Mouse (Mus musculus) kidney, adult 2 months (tissue): ENCODE measurements around the gene Gtpbp3.

ENCODE experiments used
- CTCF ChIP-seq: fragments of 200-500 bp; conservative IDR thresholded peaks from 2 replicates; pipeline ENCODE4 v1.5.1; 2011; ENCODE audit warnings: low read depth, mild to moderate bottlenecking, control low read depth, low read length, moderate library complexity, mixed read lengths; ENCODE audit not compliant: insufficient read depth, insufficient read length
- POLR2A ChIP-seq: fragments of 200-500 bp; IDR thresholded peaks from one replicate; pipeline ENCODE4 v1.6.1; 2011; ENCODE audit warnings: low read depth, low read length, control low read depth

DNA sequence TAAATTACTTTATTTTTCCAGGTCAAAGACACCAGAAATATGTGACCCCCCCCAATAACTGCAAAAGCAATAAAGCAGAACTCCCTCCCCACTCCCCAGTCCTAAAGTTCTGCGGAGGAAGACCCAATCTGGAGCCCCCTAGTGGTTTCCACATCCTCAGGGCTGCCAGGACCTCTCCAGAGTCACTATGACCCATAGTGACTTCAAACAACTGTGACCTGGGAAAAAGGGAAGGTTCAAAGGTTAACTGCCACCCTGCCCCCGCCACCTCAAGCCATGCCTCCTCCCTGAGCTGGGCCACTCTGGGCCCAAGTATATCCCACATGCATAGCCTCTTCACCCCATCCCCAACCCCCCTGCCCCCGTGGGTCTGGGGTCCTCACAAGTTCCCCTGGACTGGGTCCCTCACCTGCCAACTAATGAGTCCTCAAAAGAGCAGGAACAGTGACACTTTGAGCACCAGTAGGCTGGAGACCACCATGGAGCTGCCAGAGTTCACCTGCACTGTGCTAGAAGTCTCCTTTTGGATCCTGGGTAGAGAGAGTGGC, 46.4 kb downstream of the Gtpbp3 start:
- TF ChIP-seq CTCF (peak; percentile 28; the same call in 1 of the 2 replicates), POLR2A (no peak)
